Mouse (Mus musculus): ENCODE results near the gene Chp1. TPM values are rescaled to one million over a fixed set of nuclear protein-coding genes. Genes with fewer than 3 reads are reported as not detected.

The Chp1 gene
- polyA plus RNA-seq, 1 experiment from 2014 or later: 69.6 TPM

Other genes with a start within 250 kb of the Chp1 start
- 2.0 and 2.1 TPM in 2 replicates for gene Dll4, start 221.9 kb upstream of the Chp1 start, polyA plus RNA-seq (2015; fragmentation: Nextera tagmentation; extraction: Ambion mirVana)
- gene Chac1, start 196.5 kb upstream of the Chp1 start, polyA plus RNA-seq (2015; fragmentation: Nextera tagmentation; extraction: Ambion mirVana): 6.2 and 8.5 TPM in 2 replicates
- gene Ino80, start 70.0 kb upstream of the Chp1 start, polyA plus RNA-seq (2015; fragmentation: Nextera tagmentation; extraction: Ambion mirVana): 1.1 and 1.3 TPM in 2 replicates
- 0.14 and 0.34 TPM in 2 replicates for gene Exd1, start 70 bp upstream of the Chp1 start, polyA plus RNA-seq (2015; fragmentation: Nextera tagmentation; extraction: Ambion mirVana)
- gene Nusap1, start 70.6 kb downstream of the Chp1 start, polyA plus RNA-seq (2015; fragmentation: Nextera tagmentation; extraction: Ambion mirVana): 101 and 110 TPM in 2 replicates
- 36.1 and 41.4 TPM in 2 replicates for gene Oip5, start 70.8 kb downstream of the Chp1 start, polyA plus RNA-seq (2015; fragmentation: Nextera tagmentation; extraction: Ambion mirVana)
- gene Ndufaf1, start 115.1 kb downstream of the Chp1 start, polyA plus RNA-seq (2015; fragmentation: Nextera tagmentation; extraction: Ambion mirVana): 28.2 and 29.5 TPM in 2 replicates
- gene Rtf1, start 127.4 kb downstream of the Chp1 start, polyA plus RNA-seq (2015; fragmentation: Nextera tagmentation; extraction: Ambion mirVana): 10.6 and 13.2 TPM in 2 replicates
- gene Itpka, start 194.6 kb downstream of the Chp1 start, polyA plus RNA-seq (2015; fragmentation: Nextera tagmentation; extraction: Ambion mirVana): 2.8 and 3.4 TPM in 2 replicates
- gene Ltk, start 212.7 kb downstream of the Chp1 start, polyA plus RNA-seq (2015; fragmentation: Nextera tagmentation; extraction: Ambion mirVana): 0.05 and 0.06 TPM in 2 replicates
- gene Rpap1, start 239.8 kb downstream of the Chp1 start, polyA plus RNA-seq (2015; fragmentation: Nextera tagmentation; extraction: Ambion mirVana): 7.4 and 9.1 TPM in 2 replicates

Measured in liver, embryonic 16.5 days (tissue).